Mouse (Mus musculus) bone marrow macrophage, adult 2 months (primary cell): ENCODE measurements around the gene Megf9.

Experiments
- CTCF ChIP-seq: IDR thresholded peaks from 2 replicates; pipeline ENCODE4 v1.5.1; 2012; ENCODE audit warnings: low read depth, mild to moderate bottlenecking, low read length, moderate library complexity
- POLR2A ChIP-seq: IDR thresholded peaks from 2 replicates; pipeline ENCODE4 v1.6.1; 2012; ENCODE audit warnings: mild to moderate bottlenecking, low read depth, low read length, borderline replicate concordance

DNA sequence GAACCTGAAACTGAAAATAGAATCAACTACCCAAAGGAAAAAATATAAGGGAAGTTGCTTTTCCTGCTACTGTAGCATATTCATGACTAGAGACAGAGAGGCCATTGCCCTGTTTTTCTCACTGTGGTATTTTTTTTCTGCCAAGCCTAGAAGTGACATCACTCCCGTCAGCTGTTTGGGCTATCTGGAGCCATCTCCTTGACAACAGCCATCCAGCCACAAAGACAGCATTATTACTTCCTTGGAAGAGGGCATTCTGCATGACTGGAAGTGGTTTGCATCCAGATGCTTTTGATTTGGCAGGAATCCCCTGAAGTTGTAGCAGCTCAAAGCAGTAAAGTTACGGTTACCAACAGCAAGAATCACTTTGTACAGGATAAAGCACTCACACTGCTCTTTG is 122.7 kb downstream of the Megf9 start:
- TF ChIP-seq POLR2A = no peak
- TF ChIP-seq CTCF = no peak
